Mouse (Mus musculus): ENCODE data around the gene Txnl4b.

DNA sequence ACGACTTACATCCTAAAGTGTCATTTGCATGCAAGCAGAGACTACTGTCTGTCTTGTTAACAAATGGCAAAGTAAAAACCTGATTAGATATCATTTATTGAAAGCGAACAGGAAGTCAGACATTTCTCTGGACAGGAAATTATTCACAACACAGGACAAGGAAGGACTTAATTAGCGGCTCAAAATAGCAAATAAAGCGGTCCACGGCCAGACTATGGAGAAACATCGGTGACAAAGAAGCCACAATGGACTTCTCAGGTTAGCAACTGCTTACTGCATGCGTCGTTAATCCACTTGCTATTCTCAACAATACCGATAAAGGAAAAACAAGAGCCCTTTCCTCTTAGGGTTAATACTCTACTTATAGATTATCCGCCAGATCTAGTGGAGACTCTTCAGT lies 926 bp upstream of the Txnl4b start:
- TF ChIP-seq EP300 (IDR thresholded peaks at IDR 0.05; ENCODE audit: insufficient read depth, low read depth, low read length) (no peak), POLR2A (IDR thresholded peaks at IDR 0.05; ENCODE audit: insufficient read depth, low read length) (no peak), CTCF (IDR thresholded peaks at IDR 0.05; ENCODE audit: low read depth, low read length) (no peak)

Data from ES-Bruce4 (cell line).